Mouse (Mus musculus): ENCODE data around the gene Cbx5. TPM values are rescaled to one million over a fixed set of nuclear protein-coding genes. Genes with fewer than 3 reads are reported as not detected.
A peak's percentile ranks its signal among the peaks of the same experiment; 100 is the strongest.

The Cbx5 gene
- total RNA-seq, 1 experiment from 2014 or later = 25.5 TPM

- no peak for ATAC-seq (ENCODE audit: extremely low read depth, insufficient number of reproducible peaks, low FRiP score, poor library complexity, severe bottlenecking)
Observed at GRCm38 (mm10) chr15:103227022-103227421, 12.6 kb downstream of the Cbx5 start.

- ATAC-seq (ENCODE audit: extremely low read depth, insufficient number of reproducible peaks, low FRiP score, poor library complexity, severe bottlenecking) = no peak
Observed at GRCm38 (mm10) chr15:103224161-103224560, 15.5 kb downstream of the Cbx5 start.

- no peak for ATAC-seq (ENCODE audit: extremely low read depth, insufficient number of reproducible peaks, low FRiP score, poor library complexity, severe bottlenecking)
Observed at GRCm38 (mm10) chr15:103221386-103221785, 18.2 kb downstream of the Cbx5 start.

- no peak for ATAC-seq (ENCODE audit: extremely low read depth, insufficient number of reproducible peaks, low FRiP score, poor library complexity, severe bottlenecking)
Observed at GRCm38 (mm10) chr15:103220785-103221184, 18.8 kb downstream of the Cbx5 start.

GRCm38 (mm10) chr15:103216052-103216451 is 23.6 kb downstream of the Cbx5 start:
- ATAC-seq (ENCODE audit: extremely low read depth, insufficient number of reproducible peaks, low FRiP score, poor library complexity, severe bottlenecking) = no peak

- ATAC-seq (ENCODE audit: extremely low read depth, insufficient number of reproducible peaks, low FRiP score, poor library complexity, severe bottlenecking) = peak; percentile 55
Observed at GRCm38 (mm10) chr15:103214971-103215907, 24.4 kb downstream of the Cbx5 start.

GRCm38 (mm10) chr15:103214149-103214548 is 25.5 kb downstream of the Cbx5 start:
- no peak for ATAC-seq (ENCODE audit: extremely low read depth, insufficient number of reproducible peaks, low FRiP score, poor library complexity, severe bottlenecking)

GRCm38 (mm10) chr15:103205156-103205555 is 34.5 kb downstream of the Cbx5 start:
- ATAC-seq (ENCODE audit: extremely low read depth, insufficient number of reproducible peaks, low FRiP score, poor library complexity, severe bottlenecking) = 0 out of 2 replicates have a peak, but pooled peaks have one; percentile 16

- no peak for ATAC-seq (ENCODE audit: extremely low read depth, insufficient number of reproducible peaks, low FRiP score, poor library complexity, severe bottlenecking)
Observed at GRCm38 (mm10) chr15:103202088-103202793, 37.4 kb downstream of the Cbx5 start.

GRCm38 (mm10) chr15:103197785-103198184 is 41.8 kb downstream of the Cbx5 start:
- ATAC-seq (ENCODE audit: extremely low read depth, insufficient number of reproducible peaks, low FRiP score, poor library complexity, severe bottlenecking) = no peak

- ATAC-seq (ENCODE audit: extremely low read depth, insufficient number of reproducible peaks, low FRiP score, poor library complexity, severe bottlenecking) = no peak
Observed at GRCm38 (mm10) chr15:103196835-103197234, 42.8 kb downstream of the Cbx5 start.

- ATAC-seq (ENCODE audit: extremely low read depth, insufficient number of reproducible peaks, low FRiP score, poor library complexity, severe bottlenecking) = no peak
Observed at GRCm38 (mm10) chr15:103193606-103194005, 46.0 kb downstream of the Cbx5 start.

GRCm38 (mm10) chr15:103190531-103191462 is 48.8 kb downstream of the Cbx5 start:
- ATAC-seq (ENCODE audit: extremely low read depth, insufficient number of reproducible peaks, low FRiP score, poor library complexity, severe bottlenecking) = peak; percentile 50

- no peak for ATAC-seq (ENCODE audit: extremely low read depth, insufficient number of reproducible peaks, low FRiP score, poor library complexity, severe bottlenecking)
Observed at GRCm38 (mm10) chr15:103190083-103190482, 49.5 kb downstream of the Cbx5 start.

GRCm38 (mm10) chr15:103187803-103188202 is 51.8 kb downstream of the Cbx5 start:
- no peak for ATAC-seq (ENCODE audit: extremely low read depth, insufficient number of reproducible peaks, low FRiP score, poor library complexity, severe bottlenecking)

- ATAC-seq (ENCODE audit: extremely low read depth, insufficient number of reproducible peaks, low FRiP score, poor library complexity, severe bottlenecking) = no peak
Observed at GRCm38 (mm10) chr15:103185462-103186198, 54.0 kb downstream of the Cbx5 start.

- no peak for ATAC-seq (ENCODE audit: extremely low read depth, insufficient number of reproducible peaks, low FRiP score, poor library complexity, severe bottlenecking)
Observed at GRCm38 (mm10) chr15:103183651-103184610, 55.7 kb downstream of the Cbx5 start.
